Mouse (Mus musculus) adipocyte (in vitro differentiated cells): ENCODE data around the gene Gpr165.

Experiments used
- DNase-seq: peaks from one replicate; pipeline ENCODE4 v3.0.0-alpha.2; 2016; ENCODE audit warnings: low spot score

Gene Gpr165

DNA sequence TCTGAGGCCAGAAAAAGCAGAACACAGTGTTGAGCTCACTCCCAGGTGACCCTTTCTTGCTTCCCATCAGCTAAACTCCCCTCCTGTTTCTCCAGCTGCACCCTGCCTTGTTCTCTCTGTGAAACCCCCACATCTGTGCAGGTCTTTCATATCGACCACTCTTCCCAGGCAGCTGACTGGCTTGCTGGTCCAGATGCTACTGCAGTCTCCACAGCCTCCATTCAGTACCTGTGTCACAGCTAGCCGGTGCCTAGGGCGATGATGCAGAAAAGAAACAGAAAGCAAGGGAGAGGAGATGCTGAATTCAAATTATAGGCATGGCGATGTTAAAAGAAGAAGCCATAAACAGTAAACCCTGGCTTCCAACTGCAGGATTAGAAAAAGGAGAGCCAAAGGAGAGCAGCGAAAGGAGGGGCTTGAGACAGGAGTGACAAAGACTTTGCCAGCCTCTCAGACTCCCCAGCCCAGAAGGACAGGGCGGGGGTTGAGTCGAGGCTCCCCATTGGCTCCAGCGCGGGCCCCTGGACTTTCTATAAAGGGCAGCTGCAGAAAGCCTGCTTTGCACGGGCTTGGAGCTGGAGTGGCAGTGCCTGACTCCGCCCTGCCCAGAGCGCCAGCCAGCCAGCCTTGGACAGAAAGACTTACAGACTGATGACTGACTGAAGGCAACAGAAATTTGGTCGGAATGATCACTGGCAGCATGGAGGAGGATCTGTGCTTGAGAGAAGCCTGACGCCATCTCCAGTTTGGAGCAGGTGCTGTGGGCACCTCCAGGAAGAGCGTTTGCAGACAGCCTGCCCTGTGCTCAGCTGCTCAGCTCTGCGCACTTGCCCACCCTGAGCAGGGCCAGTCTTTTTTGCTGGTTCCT, at the start of gene Gpr165:
TSS of gene Gpr165 (plus strand) at position 535 of the 868 bp plus-strand sequence.
- no peak for DNase-seq

DNA sequence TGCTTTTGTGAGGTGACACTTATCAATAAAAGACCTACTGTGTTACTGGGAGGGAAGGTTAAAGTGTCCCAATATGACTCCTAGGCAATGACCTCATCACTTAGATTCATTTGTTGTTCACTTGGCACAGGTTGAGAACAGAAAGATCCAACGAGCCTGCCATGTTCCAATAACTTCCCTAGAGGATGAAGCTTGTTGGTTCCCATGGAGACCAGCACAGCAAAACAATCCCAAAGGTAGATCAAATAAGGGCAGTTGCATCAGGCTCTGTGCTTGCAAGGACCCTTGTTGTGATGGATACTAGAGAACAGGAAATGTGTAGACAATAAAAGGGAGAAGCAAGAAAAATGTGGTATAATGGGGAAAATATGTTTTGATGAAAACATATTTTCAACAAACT, 38.4 kb upstream of the Gpr165 start:
- DNase-seq: no peak
